Mouse (Mus musculus) pancreas, adult 10 weeks (tissue): ENCODE measurements around the gene Gm14147. TPM values are rescaled to one million over a fixed set of nuclear protein-coding genes. Genes with fewer than 3 reads are reported as not detected.

Experiments
- polyA plus RNA-seq: library from polyadenylated mRNA; stranded (reverse); fragments of 350-450 nt; fragmentation: Illumina TruSeq; extraction: RNeasy Lipid Tissue Mini Kit (QIAGEN cat#74804); gene quantifications from one replicate; pipeline ENCODE4 v1.2.3, GENCODE M21; 2015; ENCODE audit warnings: low read depth, low replicate concordance; ENCODE audit not compliant: insufficient read depth

The Gm14147 gene
- polyA plus RNA-seq: not detected

GRCm38 (mm10) chr2:151097945-151098344 is at the start of gene Gm14147:
Gene Gm14147, plus strand, starts transcription at chr2:151098245.

DNA sequence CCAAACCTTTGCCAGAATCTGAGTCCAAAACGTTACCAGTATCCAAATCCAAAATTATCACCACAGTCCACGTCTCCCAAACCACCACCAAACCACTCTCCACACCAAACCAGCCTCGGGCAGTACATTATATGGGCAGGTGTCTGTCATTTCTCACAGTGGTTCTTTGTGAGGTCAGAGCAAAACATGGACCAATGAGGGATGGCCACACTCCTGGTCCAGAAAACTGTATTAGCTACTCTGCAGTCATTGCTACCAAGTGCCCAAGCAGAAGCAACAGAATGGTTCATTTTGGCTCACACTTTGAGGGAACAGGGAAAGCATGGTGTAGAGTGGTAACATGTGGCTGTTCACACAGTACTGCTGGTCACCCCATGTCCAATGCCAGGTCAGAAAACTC is 5.8 kb upstream of the Gm14147 start, which contains the start of gene Gm14151:
Gm14151 (minus strand) TSS at position 101 of the 400 bp plus-strand sequence.

Other genes with a start within 250 kb of the Gm14147 start
- gene Abhd12, start 193.5 kb upstream of the Gm14147 start, polyA plus RNA-seq: 15.1 TPM
- not detected for gene Gins1, start 192.8 kb upstream of the Gm14147 start, polyA plus RNA-seq
- gene Ninl, start 58.9 kb upstream of the Gm14147 start, polyA plus RNA-seq: 2.1 TPM
- 1.8 TPM for gene Nanp, start 58.8 kb upstream of the Gm14147 start, polyA plus RNA-seq
- gene Gm14151, start 5.9 kb upstream of the Gm14147 start, polyA plus RNA-seq: not detected